ENCODE assay signal across 8 mouse cellular contexts in genomic region chr2:58566049-58566409, GRCm38 (mm10). TPM values are rescaled to one million over a fixed set of nuclear protein-coding genes. Genes with fewer than 3 reads are reported as not detected.
DNase-seq lines count a peak whose midpoint lies in the region; ATAC-seq and TF ChIP-seq lines count a peak whose summit lies in the region.

No protein-coding gene starts in this region.

- peak; percentile 45 for DNase-seq in adrenal gland, postnatal 10 days
- no peak for DNase-seq in adrenal gland, postnatal 14 days
- peak; percentile 17 for DNase-seq in right cerebral cortex, adult 18-20 months
- no peak for DNase-seq in right cerebral cortex, postnatal 14 days
- DNase-seq in hindbrain, embryonic 10.5 days (ENCODE audit: low spot score), result no peak
- DNase-seq in liver, embryonic 14.5 days (ENCODE audit: low read depth in 3 of 3, low spot score in 3 of 3), result no peak
- DNase-seq in spleen, postnatal 36 days (ENCODE audit: low spot score in 2 of 2), result no peak

- peak overlapping the region; percentile 61 for H3K4me2 ChIP-seq in liver, embryonic 14.5 days (ENCODE audit: low read depth)

- WGBS in hindbrain, embryonic 10.5 days, result 5% methylated on average over 6 of the region's 6 CpGs
- 35% methylated on average over 6 of the region's 6 CpGs for WGBS in liver, embryonic 14.5 days (ENCODE audit: insufficient replicate concordance)

- ATAC-seq in liver, embryonic 14.5 days (ENCODE audit: insufficient read depth), result no peak
- no peak for ATAC-seq in CD4-positive, CD25-positive, alpha-beta regulatory T cell, adult 4 months

- no peaks in the 10 kb centered on the region for H3K9me3 ChIP-seq in hindbrain, embryonic 10.5 days
- H3K9me3 ChIP-seq in liver, embryonic 14.5 days (ENCODE audit: control insufficient read depth, low read length), result no peaks in the 10 kb centered on the region

- peak overlapping the region; percentile 92 for H3K4me3 ChIP-seq in hindbrain, embryonic 10.5 days
- peak overlapping the region; percentile 54 to 61 for H3K4me3 ChIP-seq in liver, embryonic 14.5 days (ENCODE audit: insufficient read depth in 1 of 2, low read depth in 2 of 2, low read length in 2 of 2)

- H3K36me3 ChIP-seq in hindbrain, embryonic 10.5 days, result no peaks in the 10 kb centered on the region
- no peaks in the 10 kb centered on the region for H3K36me3 ChIP-seq in liver, embryonic 14.5 days (replicated peaks; ENCODE audit: control insufficient read depth, insufficient read depth, low read depth)

- peak overlapping the region; percentile 96 for H3K27ac ChIP-seq in hindbrain, embryonic 10.5 days
- no peak overlapping the region for H3K27ac ChIP-seq in liver, embryonic 14.5 days

- 0 out of 2 replicates have a peak overlapping the region, but pooled peaks have one; percentile 37 for H3K9ac ChIP-seq in liver, embryonic 14.5 days (replicated peaks)

- no peak for TF ChIP-seq CTCF in liver, embryonic 14.5 days (IDR thresholded peaks at IDR 0.05; ENCODE audit: low read depth)

- TF ChIP-seq EP300 in liver, embryonic 14.5 days (IDR thresholded peaks at IDR 0.05; ENCODE audit: low read depth), result no peak

- H3K4me1 ChIP-seq in hindbrain, embryonic 10.5 days (replicated peaks), result peaks cover 59% of the 10 kb centered on the region
- H3K4me1 ChIP-seq in liver, embryonic 14.5 days (replicated peaks; ENCODE audit: control insufficient read depth in 2 of 2, insufficient read depth in 2 of 2, low read length in 1 of 2), result peaks cover 0 to 7% of the 10 kb centered on the region in 2 experiments; a peak in 2 of 4 replicates

- H3K27me3 ChIP-seq in hindbrain, embryonic 10.5 days (ENCODE audit: insufficient read depth, poor library complexity, severe bottlenecking), result no peaks in the 10 kb centered on the region
- H3K27me3 ChIP-seq in liver, embryonic 14.5 days (ENCODE audit: control insufficient read depth, insufficient read depth, low read length), result peaks cover 24% of the 10 kb centered on the region

RNA-seq across cellular contexts. Expression of gene Acvr1, which starts 0.9 kb away (rescaled TPM):
- total RNA-seq in adrenal gland, postnatal 10 days (2021), result 10 to 100 TPM; 36.2 to 46.4 TPM
- total RNA-seq in adrenal gland, postnatal 14 days (2021), result 45.0 and 50.3 TPM in 2 replicates
- polyA plus RNA-seq in hindbrain, embryonic 10.5 days (2016; fragmentation: Nextera tagmentation; extraction: Ambion mirVana), result 3.5 TPM in 2 replicates
- polyA plus RNA-seq in liver, embryonic 14.5 days (2012; rRNA removed), result 3.0 and 3.3 TPM in 2 replicates
- 2.0 and 2.7 TPM in 2 replicates for polyA plus RNA-seq in liver, embryonic 14.5 days (2014; fragmentation: Nextera tagmentation; extraction: Ambion mirVana)
- under 1 TPM in 1 of 2 experiments, not detected in 1; 0.17 TPM for polyA plus RNA-seq in CD4-positive, CD25-positive, alpha-beta regulatory T cell, adult 4 months (2017; shearing (Covaris generic))

RNA-seq across cellular contexts. Expression of gene Upp2, which starts 1.1 kb away (rescaled TPM):
- 10 to 100 TPM; 11.3 to 21.1 TPM for total RNA-seq in adrenal gland, postnatal 10 days (2021)
- 9.5 and 52.8 TPM in 2 replicates for total RNA-seq in adrenal gland, postnatal 14 days (2021)
- polyA plus RNA-seq in hindbrain, embryonic 10.5 days (2016; fragmentation: Nextera tagmentation; extraction: Ambion mirVana), result 4.8 and 5.2 TPM in 2 replicates
- 1.1 TPM in 2 replicates for polyA plus RNA-seq in liver, embryonic 14.5 days (2012; rRNA removed)
- 1.1 and 1.4 TPM in 2 replicates for polyA plus RNA-seq in liver, embryonic 14.5 days (2014; fragmentation: Nextera tagmentation; extraction: Ambion mirVana)
- not detected for polyA plus RNA-seq in CD4-positive, CD25-positive, alpha-beta regulatory T cell, adult 4 months (2017; shearing (Covaris generic))

Comparison
In these comparisons a context has a peak if more than half of its experiments do, and no peak if none do; other contexts are left out.
1. DNase-seq: peak in adrenal gland, postnatal 10 days (single experiment) and right cerebral cortex, adult 18-20 months (single experiment); none in adrenal gland, postnatal 14 days (single experiment), right cerebral cortex, postnatal 14 days (single experiment), hindbrain, embryonic 10.5 days (single experiment), liver, embryonic 14.5 days (0 of 3) and spleen, postnatal 36 days (0 of 2).